Mouse (Mus musculus) C2C12 (cell line): ENCODE measurements around the gene Casz1. TPM values are rescaled to one million over a fixed set of nuclear protein-coding genes. Genes with fewer than 3 reads are reported as not detected.

Source experiments
- H3K27me3 ChIP-seq: one replicate; pipeline ENCODE4 v1.6.1; 2011; ENCODE audit not compliant: control insufficient read depth, insufficient read depth, insufficient read length
- H3K36me3 ChIP-seq: one replicate; pipeline ENCODE4 v1.6.1; 2011; ENCODE audit not compliant: control insufficient read depth, insufficient read depth
- H3K4me3 ChIP-seq: one replicate; pipeline ENCODE4 v1.5.1; 2011; ENCODE audit warnings: mild to moderate bottlenecking, control low read depth; ENCODE audit not compliant: poor library complexity, insufficient read depth, severe bottlenecking
- H3K79me2 ChIP-seq: one replicate; pipeline ENCODE4 v1.6.1; 2011; ENCODE audit not compliant: control insufficient read depth, insufficient read depth
- H3K79me3 ChIP-seq: one replicate; pipeline ENCODE4 v1.6.1; 2011; ENCODE audit warnings: low read depth, control low read depth
- H3ac ChIP-seq: one replicate; pipeline ENCODE3; 2011; ENCODE audit warnings: low read depth; ENCODE audit not compliant: control insufficient read depth, insufficient read length
- CEBPB ChIP-seq: IDR thresholded peaks from one replicate; pipeline ENCODE4 v1.6.1; 2011; ENCODE audit warnings: low read depth, mild to moderate bottlenecking, control low read depth, moderate library complexity
- CTCF ChIP-seq: IDR thresholded peaks from one replicate; pipeline ENCODE4 v1.5.1; 2011; ENCODE audit not compliant: control insufficient read depth, insufficient read depth, insufficient read length
- FOSL1 ChIP-seq: IDR thresholded peaks from one replicate; pipeline ENCODE4 v1.8.0; 2011; ENCODE audit warnings: mild to moderate bottlenecking, low read length; ENCODE audit not compliant: poor library complexity, insufficient read depth, severe bottlenecking
- MAX ChIP-seq: IDR thresholded peaks from one replicate; pipeline ENCODE4 v1.6.1; 2011; ENCODE audit warnings: mild to moderate bottlenecking, control low read depth
- MYOD1 ChIP-seq: IDR thresholded peaks from one replicate; pipeline ENCODE4 v1.6.1; 2011; ENCODE audit warnings: low read depth; ENCODE audit not compliant: control insufficient read depth, insufficient read length
- MYOG ChIP-seq: IDR thresholded peaks from one replicate; pipeline ENCODE4 v1.6.1; 2011; ENCODE audit not compliant: control insufficient read depth, insufficient read length; ENCODE audit errors: extremely low read depth
- USF1 ChIP-seq: IDR thresholded peaks from one replicate; pipeline ENCODE4 v1.6.1; 2011; ENCODE audit warnings: low read depth, mild to moderate bottlenecking, control low read depth, moderate library complexity
- polyA plus RNA-seq: library from polyadenylated mRNA; unstranded; fragments of >200 nt; fragmentation: generic; extraction: Trizol; gene quantifications from one replicate; pipeline ENCODE4 v1.2.1, GENCODE M21; 2012; ENCODE audit warnings: missing spikeins

Gene Casz1
- polyA plus RNA-seq, 1 experiment, result 0.07 TPM

DNA sequence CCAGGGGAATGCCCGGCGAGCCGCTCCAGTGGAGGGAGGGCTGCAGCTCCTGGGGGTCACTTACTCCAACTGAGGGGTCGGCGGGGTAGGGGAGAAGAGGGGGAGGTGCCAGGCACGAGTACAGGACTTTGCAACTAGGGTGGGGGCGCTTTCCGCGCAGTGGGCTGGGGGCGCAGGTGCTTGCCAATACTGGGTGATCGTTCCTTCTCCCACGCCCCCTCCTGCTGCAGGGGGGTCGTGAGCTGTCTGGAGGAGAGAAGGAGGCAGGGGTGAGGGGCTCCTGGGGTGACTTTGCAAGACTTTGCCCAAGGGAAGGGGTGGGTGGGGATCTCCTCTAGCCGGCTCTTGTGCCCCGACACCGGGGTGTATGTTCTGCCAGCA is 541 bp downstream of the Casz1 start:
- H3ac ChIP-seq, result no peak overlapping the region
- no peaks in the 10 kb centered on the region for H3K79me3 ChIP-seq
- no peaks in the 10 kb centered on the region for H3K79me2 ChIP-seq
- H3K27me3 ChIP-seq, result peaks cover 35% of the 10 kb centered on the region
- no peak for TF ChIP-seq USF1
- TF ChIP-seq CEBPB, result no peak
- TF ChIP-seq MYOG, result no peak
- no peak for TF ChIP-seq CTCF
- TF ChIP-seq FOSL1, result no peak
- TF ChIP-seq MAX, result no peak
- TF ChIP-seq MYOD1, result no peak
- peak overlapping the region; percentile 29 for H3K4me3 ChIP-seq
- H3K36me3 ChIP-seq, result no peaks in the 10 kb centered on the region

GRCm38 (mm10) chr4:148805161-148805810 is 1.1 kb downstream of the Casz1 start:
- TF ChIP-seq USF1, result no peak
- no peak for TF ChIP-seq CTCF
- no peak for TF ChIP-seq CEBPB
- no peak for TF ChIP-seq MYOG
- TF ChIP-seq FOSL1, result no peak
- TF ChIP-seq MAX, result no peak
- H3K27me3 ChIP-seq, result peaks cover 34% of the 10 kb centered on the region

DNA sequence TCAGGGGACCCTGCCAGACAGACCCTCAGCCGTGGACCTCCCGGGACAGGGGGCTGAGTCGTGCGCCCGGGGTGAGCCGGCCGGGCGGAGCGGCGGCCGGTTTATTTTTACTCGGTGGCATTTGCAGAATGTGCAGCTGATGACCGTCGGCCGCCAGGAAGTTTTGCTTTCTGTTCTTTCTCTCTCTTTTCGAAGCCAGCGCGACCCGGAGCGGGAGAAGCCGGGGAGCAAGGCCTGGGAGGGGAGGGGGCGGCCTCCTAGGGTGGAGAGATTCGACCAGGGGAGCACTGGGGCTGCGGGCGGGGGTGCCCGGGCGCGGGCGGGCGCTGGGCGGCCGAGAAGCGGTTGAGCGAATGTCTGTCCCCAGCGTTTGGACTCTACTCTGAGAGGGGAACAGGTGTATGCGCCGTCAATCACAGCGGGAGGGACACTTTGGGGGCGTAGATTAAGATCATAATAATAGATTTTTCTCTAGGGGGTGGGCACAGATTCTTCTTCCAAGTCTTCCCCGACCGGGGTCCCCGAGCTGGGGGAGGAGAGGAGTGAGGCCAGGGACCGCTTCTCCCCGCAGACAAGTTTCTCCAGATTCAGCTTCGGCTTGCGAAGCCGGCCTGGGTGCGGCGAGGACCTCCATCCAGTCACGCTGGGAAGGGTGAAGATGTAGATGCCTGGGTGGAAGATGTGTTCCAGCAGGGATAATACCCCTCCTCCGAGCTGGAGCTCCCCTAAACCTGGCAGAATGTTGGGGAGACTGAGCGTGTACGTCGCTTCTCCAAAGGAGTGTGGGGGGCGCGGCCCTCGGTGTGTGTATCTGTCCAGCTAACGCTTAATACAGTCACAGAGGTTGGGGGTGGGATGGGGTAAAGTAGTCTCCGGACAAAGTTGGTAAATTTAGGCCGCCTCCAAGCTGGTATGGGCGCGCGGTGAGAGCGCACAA is 1.9 kb downstream of the Casz1 start:
- Histone ChIP-seq H3K27me3 (peaks cover 34% of the 10 kb centered on the region), H3ac (no peak overlapping the region), H3K36me3 (no peaks in the 10 kb centered on the region), H3K79me3 (no peaks in the 10 kb centered on the region), H3K4me3 (no peak overlapping the region), H3K79me2 (no peaks in the 10 kb centered on the region)
- TF ChIP-seq USF1, result no peak
- no peak for TF ChIP-seq CTCF
- TF ChIP-seq MYOG, result no peak
- TF ChIP-seq FOSL1, result no peak
- TF ChIP-seq CEBPB, result no peak
- TF ChIP-seq MYOD1, result no peak
- TF ChIP-seq MAX, result no peak

More at GRCm38 (mm10) chr4:148805161-148805810, 1.1 kb downstream of the Casz1 start:
- Histone ChIP-seq H3K79me2 (no peaks in the 10 kb centered on the region), H3K79me3 (no peaks in the 10 kb centered on the region), H3K36me3 (no peaks in the 10 kb centered on the region), H3K4me3 (no peak overlapping the region), H3ac (no peak overlapping the region)

GRCm38 (mm10) chr4:148806836-148807235 is 2.6 kb downstream of the Casz1 start:
- TF ChIP-seq MAX, result no peak
- peak; percentile 21 for TF ChIP-seq CTCF
- Histone ChIP-seq H3ac (no peak overlapping the region), H3K4me3 (no peak overlapping the region), H3K36me3 (no peaks in the 10 kb centered on the region), H3K79me3 (no peaks in the 10 kb centered on the region), H3K79me2 (no peaks in the 10 kb centered on the region), H3K27me3 (peaks cover 34% of the 10 kb centered on the region)

DNA sequence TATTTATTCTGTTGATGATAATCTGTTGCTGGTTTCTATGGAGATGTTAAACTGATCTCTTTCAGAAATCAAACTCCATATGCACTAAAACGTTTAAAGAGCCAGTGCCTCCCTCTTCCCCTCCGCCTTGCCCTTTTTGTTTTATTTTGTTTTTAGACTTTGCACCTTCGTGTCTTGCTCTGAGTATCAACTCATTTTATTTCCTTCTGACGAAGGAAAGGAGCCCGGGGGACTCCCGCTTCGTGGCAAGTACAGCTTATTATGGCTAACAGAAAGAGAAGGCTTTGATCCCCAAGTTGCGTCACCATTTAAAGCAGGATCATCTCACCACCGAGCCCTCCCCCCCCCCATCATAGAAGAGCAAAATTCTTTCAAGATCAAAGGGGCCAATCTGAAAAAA is 3.2 kb downstream of the Casz1 start:
- Histone ChIP-seq H3K79me2 (no peaks in the 10 kb centered on the region), H3ac (no peak overlapping the region), H3K36me3 (no peaks in the 10 kb centered on the region), H3K27me3 (peaks cover 34% of the 10 kb centered on the region), H3K79me3 (no peaks in the 10 kb centered on the region), H3K4me3 (no peak overlapping the region)
- TF ChIP-seq USF1 (no peak), MYOD1 (no peak), MYOG (no peak), CTCF (no peak), CEBPB (no peak), MAX (no peak), FOSL1 (no peak)
